Mouse (Mus musculus) common myeloid progenitor, adult 5-6 weeks (primary cell): ENCODE data around the gene Klhdc4. TPM values are rescaled to one million over a fixed set of nuclear protein-coding genes. Genes with fewer than 3 reads are reported as not detected.

Source experiments
- ATAC-seq: replicated peaks from 2 replicates; pipeline ENCODE4 v1.8.0; 2016; ENCODE audit warnings: low read depth, mild to moderate bottlenecking, moderate TSS enrichment, inconsistent platforms; ENCODE audit not compliant: poor library complexity, severe bottlenecking
- total RNA-seq: library from RNA; stranded (forward); fragments of 200-1000, 187-1606 nt; gene quantifications from 2 replicates; pipeline ENCODE4 v1.2.3, GENCODE M21; 2017

The Klhdc4 gene
- total RNA-seq, 1 experiment from 2014 or later = 33.7 TPM

DNA sequence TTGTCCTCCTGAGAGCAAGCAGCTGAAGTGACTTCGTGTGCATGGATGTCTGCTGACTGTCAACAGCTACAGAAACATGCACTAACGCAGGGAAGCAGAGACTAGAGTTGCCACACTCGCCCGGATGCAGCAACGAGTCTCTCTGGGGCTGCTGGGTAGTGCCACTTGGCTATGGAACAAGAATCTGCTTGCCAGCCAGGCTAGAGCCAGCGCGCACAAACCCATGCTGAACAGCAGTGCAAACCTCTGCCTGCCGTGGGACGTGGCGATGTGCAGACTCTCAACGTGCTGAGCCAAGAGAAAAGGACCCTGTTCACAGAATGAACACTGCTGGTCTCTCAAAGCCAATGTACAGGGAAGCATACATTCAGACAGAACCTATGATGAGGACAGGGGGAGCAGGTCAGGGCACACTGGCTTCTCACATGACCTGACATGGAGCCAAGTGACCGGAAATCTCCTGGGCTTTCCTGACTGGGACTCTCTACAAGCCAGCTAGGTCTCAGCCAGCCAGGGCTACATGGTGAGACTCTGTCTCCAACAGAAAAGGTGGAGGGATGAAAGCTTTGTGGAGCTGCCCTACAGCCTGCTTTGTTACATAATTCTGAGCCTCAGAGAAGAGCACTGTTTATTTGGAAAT lies 17.3 kb downstream of the Klhdc4 start:
- ATAC-seq = no peak

DNA sequence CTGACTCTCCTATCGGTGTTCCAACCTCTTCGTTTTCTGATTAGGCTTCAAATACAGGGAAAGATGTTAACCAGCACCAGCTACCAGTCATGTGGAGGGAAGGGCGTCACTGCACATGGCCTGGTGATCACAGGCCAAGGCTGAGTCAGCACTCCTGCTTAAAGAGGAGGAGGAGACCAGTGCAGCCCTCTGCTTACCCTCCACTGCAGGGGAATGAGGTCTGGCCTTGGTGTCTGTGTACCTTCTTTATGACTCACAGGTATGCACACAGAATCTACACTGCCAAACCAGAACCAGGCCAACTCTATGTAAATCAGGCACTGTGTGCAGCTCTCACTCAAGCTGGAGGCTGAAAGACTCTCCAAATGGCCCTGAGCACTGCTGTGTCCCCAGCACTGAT lies 17.9 kb downstream of the Klhdc4 start:
- no peak for ATAC-seq

DNA sequence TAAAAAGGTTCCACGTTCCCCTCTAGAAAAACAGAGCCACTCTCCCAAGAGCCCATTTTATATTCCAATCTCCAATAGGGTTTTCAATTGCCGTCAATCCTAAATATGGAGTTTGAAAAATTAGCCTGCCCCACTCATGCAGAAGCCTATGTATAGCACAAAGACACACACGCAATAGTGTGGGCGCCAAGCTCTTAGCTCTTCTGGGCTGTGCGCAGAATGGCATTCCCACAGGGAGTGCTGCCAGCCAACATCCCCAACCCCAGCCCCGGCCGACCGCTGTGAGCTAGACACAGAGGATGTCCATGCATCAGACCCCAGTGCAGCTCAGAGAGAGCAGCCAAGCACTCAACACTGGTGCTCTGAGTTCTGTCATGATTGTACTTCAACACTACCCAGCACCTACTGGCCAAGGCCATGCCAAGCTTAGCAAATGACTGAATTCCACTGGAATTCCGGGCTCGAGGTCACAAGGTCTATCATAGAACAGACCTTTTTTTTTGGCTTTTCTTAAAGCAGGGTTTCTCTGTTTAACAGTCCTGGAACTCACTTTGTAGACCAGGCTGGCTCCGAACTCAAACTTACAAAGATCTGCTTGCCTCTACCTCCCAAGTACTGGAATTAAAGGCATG lies 19.7 kb downstream of the Klhdc4 start:
- no peak for ATAC-seq

DNA sequence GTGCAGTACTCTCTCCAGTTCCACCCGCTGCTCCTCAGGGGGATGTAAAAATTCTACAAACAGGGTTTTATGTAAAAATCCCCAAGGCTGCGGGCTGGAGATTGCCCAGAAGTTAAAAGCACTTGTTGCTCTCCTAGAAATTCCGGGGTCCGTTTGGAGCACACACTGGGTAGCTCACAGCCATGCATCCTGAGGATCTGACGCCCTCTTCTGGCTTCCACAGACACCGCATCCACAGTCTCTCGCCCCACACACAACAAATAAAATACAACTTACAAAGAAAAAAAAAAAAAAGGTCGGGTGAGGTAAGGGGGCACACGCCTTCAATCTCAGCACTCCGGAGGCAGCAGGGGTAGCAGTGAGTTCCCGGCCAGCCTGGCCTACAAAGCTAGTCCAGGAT lies 21.3 kb downstream of the Klhdc4 start:
- ATAC-seq = no peak

DNA sequence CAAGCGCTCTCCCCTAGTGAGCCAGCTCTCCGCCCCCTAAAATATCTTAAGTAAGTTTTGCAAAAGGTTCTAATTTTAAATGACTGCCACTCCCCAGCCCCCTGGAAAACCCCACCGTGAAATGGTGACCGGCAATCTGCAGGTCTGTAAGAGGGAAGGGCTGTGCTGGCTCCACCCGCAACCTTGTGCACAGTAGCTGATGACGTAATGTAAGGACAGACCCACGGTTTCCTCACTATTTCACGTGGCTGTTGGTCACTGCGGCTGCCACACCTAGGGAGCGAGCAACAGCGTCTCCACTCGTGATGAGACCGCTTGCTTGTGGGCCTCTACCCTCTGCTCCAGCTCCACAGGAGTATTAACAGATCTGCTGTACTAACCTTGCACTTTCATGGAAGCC lies 23.2 kb downstream of the Klhdc4 start:
- ATAC-seq = no peak

DNA sequence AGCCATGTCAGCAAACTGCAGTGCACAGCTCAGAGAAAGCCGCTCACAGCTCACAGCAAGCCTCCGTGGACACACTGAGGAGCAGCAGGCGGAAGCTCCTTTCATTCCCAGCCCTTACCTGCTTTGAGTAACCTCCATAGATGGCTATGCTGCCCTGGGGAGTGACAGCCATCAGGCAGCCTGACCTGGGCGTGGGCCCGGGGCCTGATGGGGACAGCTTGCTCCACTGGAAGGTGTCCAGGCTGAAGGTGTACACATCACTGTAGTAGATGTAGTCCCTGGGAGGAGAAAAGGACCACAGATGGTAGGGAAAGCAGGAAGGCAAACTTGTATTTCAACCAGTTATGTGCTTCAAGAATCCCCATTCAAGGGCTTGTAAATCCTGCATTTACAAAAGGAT lies 24.5 kb downstream of the Klhdc4 start:
- ATAC-seq = no peak

DNA sequence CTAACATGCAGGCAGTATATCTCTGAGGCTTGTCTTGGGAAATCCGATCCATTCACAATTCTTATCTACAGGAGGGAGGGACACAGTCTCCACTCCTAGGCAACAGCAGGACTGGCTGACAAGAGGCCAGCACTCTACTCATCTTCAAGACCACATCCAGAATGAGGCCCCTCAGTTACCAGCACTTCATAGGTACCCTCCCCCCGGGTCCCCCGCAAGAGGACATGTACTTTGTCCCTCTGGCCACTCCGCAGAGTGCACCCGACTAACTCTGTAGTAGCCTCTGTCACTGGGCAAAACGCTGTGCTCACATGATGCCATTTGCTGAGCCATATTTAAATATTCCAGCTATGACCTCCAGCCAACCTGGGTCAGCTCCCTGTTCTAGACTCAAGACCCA lies 31.0 kb downstream of the Klhdc4 start:
- ATAC-seq = no peak

DNA sequence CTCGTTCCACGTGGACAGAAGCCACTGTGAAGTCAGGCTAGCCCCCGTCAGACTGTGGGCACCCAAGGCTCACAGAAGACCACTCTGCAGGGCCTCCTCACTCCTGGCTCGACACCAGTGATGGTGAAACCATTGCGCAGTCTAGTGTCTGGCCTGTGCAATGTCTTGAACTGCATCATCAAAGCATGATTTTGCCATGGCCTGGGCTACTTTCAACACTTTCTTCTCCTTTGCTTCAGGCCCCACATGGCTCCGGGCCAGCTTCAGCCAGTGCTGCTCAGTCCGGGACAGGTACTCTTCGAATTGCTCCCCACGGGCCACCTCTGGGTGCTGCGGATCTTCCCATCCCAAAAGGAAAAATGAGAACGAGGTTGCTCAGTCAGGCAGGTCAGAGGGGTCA lies 33.0 kb downstream of the Klhdc4 start:
- no peak for ATAC-seq

DNA sequence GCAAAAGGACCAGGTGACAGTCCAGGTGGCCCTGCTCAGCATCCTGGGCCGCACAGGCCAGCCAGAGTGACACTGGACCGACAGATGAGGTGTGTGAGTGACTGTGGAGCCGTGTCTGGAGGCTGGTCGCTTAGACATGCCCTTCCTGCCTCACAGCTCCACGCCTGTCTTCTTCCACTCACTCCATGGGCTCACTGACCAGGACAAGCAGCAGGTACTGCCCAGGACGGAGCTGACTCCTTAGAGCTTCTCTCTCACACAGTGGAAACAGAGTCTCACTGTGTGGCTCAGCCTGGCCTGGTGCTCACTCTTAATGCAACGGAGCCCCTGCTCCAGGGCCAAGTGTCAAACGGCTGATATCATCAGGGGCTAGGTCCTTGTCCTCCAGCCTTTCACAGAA lies 33.9 kb downstream of the Klhdc4 start:
- ATAC-seq = no peak

DNA sequence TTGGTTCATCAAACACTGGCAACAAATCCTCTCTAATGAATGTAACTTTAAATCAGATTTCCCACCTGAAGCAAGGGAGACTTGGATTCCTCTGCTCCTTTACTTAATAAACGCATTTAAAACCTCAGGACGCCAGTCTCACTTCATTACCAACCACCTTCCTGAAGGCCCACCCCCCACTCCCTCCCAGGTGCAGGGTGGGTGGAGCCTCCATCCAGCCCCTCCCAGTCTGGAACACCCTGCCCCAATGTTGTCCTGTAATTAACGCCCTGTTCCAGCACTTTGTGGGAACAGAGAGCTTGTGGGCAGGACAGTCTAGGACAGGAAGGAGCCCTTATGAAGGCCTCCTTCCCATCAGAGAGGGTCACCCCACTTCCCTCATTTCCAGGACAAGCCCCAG lies 35.2 kb downstream of the Klhdc4 start:
- no peak for ATAC-seq

DNA sequence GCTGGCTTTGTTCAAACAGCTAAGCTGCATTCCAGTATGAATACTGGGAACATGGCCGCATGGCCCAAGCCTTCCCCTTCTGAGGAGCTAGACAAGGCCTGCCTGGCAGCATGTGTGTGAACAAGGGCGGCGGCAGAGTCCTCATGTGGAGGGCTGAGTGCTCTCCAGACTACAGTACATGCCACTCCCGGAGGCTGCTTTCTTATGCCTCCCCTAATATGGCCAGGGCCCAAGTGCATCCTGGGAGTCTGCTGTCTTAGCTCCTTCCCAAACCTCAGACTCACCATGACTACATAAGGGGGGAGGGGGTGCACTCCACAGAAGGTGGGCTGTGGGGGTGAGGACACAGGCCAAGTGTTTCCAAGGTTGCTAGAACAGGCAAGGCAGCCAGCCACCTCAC lies 36.7 kb downstream of the Klhdc4 start:
- ATAC-seq = no peak

DNA sequence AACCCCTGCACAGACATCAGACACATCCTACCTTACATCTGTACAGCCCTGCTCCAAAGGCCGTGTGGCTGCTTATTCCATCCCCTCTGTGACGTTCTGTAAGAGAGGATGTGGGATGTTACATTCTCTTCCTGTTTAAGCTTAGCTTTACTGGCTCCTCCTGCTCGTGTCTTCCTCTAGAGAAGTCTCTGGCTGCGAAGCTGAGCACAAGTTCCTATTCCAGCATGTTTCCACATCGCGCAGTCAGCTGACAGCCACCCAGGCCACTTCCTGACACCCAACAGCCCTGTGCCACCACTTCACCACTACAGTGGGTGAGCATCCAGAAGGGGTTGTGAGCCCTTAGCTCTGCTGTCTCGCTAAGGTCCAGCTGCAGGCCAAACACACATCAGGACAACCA lies 37.2 kb downstream of the Klhdc4 start:
- peak; percentile 81 for ATAC-seq

DNA sequence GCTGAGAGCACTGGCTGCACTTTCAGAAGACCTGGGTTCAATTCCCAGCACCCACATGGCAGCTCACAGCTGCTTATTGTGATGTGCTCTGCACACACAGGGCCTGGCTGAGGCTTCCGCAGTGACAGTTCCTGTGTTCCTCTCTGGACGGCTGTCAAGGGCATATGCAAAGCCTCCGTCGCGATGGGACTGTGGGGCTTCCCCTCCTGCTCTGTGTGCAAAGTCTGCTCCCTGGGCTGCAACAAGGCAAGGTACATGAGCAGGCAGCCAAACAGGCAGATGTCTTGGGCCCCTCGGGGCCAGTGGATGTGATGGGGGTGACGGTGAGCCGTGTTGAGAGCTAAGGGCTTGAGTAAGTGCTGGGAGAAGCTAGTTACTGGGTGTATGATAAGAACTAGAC lies 40.6 kb downstream of the Klhdc4 start:
- ATAC-seq = no peak

DNA sequence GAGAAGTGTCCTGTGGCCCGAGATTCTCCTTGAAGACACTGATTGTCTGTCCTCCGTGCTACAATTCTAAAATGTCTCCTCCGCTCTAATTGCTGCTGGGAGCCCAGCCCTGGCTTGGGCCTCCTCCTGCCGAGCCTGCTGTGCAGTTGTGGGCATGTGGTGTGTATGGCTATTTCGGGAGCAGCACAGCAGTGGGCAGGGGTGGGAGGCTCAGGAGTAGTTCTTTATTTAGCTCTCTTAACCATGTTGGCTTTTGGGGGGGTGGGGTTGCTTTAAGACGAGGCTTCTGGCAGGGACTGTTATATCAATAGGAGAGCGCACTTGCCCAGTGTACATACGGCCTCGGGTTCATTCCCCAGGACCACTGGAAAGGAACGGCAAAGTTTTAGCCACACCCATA lies 42.8 kb downstream of the Klhdc4 start:
- no peak for ATAC-seq

DNA sequence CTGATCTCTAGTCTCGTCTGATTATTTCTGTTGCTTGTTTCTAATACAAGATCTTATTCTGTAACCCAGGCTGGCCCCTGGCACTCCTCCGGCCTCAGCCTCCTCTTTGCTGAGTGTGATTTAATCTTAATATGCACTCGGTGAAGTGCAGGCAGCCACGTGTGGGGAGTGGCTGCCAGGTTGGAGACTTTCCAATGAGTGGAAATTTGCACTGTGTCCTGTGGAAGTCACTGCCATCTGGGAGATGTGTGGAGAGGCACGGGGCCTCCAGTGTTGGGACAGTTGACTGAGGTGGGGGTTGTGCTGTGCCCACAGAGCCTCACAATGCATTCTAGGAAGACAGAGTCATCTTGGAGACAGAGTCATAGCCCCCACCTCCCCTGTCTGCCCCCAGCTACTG lies 46.9 kb downstream of the Klhdc4 start:
- no peak for ATAC-seq

DNA sequence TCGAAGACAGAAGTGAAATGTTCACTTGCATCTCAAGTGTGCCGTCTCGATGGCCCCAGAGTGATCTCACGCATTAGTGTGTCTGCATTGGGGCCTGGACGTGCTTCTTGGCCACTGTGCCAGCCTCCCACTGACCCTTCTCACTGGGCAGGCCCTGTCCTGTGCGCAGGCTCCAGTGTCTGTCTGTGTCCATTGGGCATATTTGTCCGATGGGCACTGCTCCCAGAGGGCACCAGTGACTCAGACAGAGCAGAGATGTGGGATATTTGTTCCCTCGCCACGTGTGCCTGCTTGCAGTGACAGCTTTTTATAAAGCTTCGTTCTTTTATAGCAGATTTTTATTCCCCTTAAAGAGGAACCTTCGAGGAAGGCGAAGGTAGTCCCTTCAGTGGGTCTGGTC lies 55.5 kb downstream of the Klhdc4 start:
- no peak for ATAC-seq

DNA sequence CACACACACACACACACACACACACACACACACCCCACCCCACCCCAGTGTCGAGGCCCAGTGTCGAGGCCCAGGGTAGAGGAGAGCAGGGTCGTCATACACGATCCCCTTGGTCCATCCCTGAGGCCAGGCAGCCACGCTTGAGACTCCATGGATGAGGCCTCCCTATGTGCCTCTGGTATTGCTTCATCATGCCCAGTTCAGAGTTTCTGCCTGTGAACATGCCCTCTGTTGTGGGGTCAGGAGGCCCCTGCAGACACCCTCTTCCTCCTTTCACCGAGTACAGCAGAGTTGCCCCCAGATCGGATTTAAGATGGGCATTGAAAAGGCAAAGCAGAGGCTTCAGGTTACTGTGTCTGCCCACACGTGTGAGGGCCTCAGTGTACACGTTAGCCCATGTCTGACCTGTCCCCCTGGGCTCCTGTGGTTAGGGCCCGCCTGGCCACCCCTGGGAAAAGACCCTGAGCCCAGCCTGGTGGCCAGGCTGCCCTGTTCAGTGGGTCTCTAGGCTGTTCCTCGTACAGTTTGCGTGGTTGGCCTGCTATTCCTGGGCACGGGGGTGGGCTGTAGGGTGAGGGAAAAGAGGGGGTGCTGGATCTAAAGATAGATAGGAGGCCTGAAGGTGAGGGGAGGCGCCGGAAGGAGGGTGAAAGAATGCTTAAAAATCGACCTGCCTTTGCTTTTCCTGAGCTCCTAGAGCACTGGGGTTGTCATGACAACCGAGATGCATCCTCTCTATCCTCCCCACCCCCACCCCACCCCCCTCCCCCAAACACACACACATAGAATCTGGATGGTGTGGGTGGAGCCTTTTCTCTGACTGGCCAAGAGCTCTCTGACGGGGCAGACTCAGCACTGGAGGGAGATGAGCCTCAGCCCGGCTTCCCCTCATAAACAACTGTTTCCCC lies 58.3 kb downstream of the Klhdc4 start:
- ATAC-seq = no peak

DNA sequence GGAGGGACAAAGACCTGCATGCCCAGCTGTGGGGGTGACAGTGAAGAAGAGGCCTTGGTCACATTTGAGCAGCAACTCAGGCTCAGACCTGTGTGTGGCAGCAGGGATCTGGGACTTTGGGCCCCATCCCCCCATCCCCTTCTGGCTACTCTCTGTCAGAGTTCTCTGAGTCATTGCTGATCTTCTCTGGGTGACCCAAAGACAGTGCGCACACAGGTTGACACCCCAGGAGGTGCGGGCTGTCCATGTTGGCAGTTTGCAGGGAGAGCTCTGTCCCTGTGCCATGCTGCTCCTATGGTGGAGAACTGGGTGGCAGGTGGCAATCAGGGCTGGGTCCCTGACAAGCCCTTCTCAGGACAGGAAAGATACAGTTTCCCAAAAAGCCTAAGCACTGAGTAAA lies 59.7 kb downstream of the Klhdc4 start:
- no peak for ATAC-seq

DNA sequence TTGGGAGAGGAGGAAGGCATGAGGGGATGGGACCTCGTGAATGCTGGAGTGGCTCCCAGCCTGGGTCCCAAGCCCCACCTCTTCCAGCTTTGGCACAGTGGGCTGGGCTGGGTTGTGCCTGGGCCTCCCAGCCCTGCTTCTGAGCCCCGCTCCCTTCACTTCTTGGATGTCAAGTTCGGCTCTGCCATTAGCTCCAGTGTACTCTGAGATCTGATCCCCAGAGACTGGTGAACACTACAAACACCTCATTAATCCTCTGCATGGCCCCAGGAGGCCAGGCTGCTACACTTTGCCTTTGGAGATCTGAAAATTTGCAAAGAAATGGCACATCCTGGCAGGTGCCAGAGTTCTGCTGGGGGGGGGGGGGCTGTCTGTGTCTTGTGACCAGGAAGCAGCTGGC lies 60.3 kb downstream of the Klhdc4 start:
- ATAC-seq = no peak

DNA sequence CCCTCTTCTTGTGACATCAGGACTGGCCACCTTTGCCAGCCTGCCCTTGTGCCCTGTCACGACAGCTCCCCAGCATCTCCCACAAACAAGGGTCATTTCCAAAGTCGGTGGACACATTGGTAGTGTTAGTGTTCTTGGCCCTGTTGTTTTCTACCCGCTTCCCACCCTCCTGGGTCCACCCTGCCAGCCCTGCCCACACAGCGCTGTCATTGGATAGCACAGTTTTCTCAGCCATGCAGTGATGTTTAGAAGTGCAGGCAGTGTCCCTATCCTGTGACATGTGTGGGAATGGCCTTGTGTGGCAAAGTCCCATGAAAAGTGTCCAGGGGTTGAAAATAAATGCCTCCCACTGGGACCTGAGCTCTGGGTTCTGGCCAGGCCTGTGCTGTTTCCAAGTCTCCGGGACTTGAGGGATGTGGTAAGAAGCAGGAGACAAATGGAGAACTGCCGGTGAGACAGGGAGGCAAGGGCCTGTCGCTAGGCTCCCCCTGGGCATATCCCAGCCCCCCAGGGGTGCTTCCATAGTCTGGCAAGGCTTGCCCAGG lies 63.7 kb downstream of the Klhdc4 start:
- no peak for ATAC-seq

DNA sequence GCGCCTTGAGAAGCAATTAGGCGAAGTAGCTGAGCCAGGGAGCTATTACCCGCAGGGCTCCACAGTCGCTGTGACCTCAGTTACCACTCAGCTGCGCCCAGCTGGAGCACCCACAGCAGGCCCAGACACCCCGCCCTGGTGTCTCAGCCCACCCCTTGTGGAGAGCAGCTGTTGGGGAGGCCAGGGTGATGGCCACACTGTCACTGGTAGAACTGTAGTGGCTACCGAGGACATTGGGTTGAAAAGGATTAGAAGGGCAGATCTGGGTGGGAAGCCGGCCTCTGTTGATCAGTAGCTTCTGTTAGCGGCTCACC lies 65.7 kb downstream of the Klhdc4 start:
- no peak for ATAC-seq
